Mouse (Mus musculus) lung, embryonic 16.5 days (tissue): ENCODE measurements around the gene Ubl7. TPM values are rescaled to one million over a fixed set of nuclear protein-coding genes. Genes with fewer than 3 reads are reported as not detected.
A peak's percentile ranks its signal among the peaks of the same experiment; 100 is the strongest.

Experiments
- ATAC-seq: fragments of 200-750 bp; cut with Nextera tagmentation; 2 replicates; pipeline ENCODE4 v1.8.0; 2017; ENCODE audit warnings: low read depth, mild to moderate bottlenecking, moderate library complexity
- H3K27ac ChIP-seq: fragments of 300-500 bp; sonication (generic); 2 replicates; pipeline ENCODE4 v1.5.1; 2014; ENCODE audit warnings: mild to moderate bottlenecking, control low read depth, low read length
- H3K27me3 ChIP-seq: fragments of 300-500 bp; sonication (generic); 2 replicates; pipeline ENCODE4 v1.6.1; 2014; ENCODE audit warnings: low read depth, low read length, mixed read lengths; ENCODE audit not compliant: control insufficient read depth, insufficient read depth
- H3K36me3 ChIP-seq: fragments of 300-500 bp; sonication (generic); 2 replicates; pipeline ENCODE4 v1.6.1; 2014; ENCODE audit warnings: low read length; ENCODE audit not compliant: control insufficient read depth, insufficient read depth
- H3K4me1 ChIP-seq: fragments of 300-500 bp; sonication (generic); replicated peaks from 2 replicates; pipeline ENCODE4 v1.6.1; 2014; ENCODE audit warnings: low read length, mixed read lengths; ENCODE audit not compliant: control insufficient read depth, insufficient read depth
- H3K4me2 ChIP-seq: fragments of 300-500 bp; sonication (generic); 2 replicates; pipeline ENCODE4 v1.6.1; 2014; ENCODE audit warnings: low read depth, low read length, control low read depth
- H3K4me3 ChIP-seq: fragments of 300-500 bp; sonication (generic); 2 replicates; pipeline ENCODE4 v1.5.1; 2014; ENCODE audit warnings: mild to moderate bottlenecking, low read length, control low read depth
- H3K9ac ChIP-seq: fragments of 300-500 bp; sonication (generic); 2 replicates; pipeline ENCODE4 v1.6.1; 2014; ENCODE audit warnings: low read length, control low read depth
- H3K9me3 ChIP-seq: fragments of 300-500 bp; sonication (generic); 2 replicates; pipeline ENCODE4 v1.6.1; 2016; ENCODE audit warnings: low read length; ENCODE audit not compliant: control insufficient read depth
- WGBS: fragments of 180-500 bp; shearing (Covaris S2); extraction: QIAGEN DNeasy Blood & Tissue Kit; methylation state at CpG from one replicate; pipeline ENCODE4 v1.1.7; 2014; 5-methylcytosine and 5-hydroxymethylcytosine counted together
- polyA plus RNA-seq: library from polyadenylated mRNA; unstranded; fragments of >200 nt; fragmentation: Nextera tagmentation; extraction: Ambion mirVana; gene quantifications from 2 replicates; pipeline ENCODE4 v1.2.1, GENCODE M21; 2015

Gene Ubl7
- 105 and 112 TPM in 2 replicates for polyA plus RNA-seq

DNA sequence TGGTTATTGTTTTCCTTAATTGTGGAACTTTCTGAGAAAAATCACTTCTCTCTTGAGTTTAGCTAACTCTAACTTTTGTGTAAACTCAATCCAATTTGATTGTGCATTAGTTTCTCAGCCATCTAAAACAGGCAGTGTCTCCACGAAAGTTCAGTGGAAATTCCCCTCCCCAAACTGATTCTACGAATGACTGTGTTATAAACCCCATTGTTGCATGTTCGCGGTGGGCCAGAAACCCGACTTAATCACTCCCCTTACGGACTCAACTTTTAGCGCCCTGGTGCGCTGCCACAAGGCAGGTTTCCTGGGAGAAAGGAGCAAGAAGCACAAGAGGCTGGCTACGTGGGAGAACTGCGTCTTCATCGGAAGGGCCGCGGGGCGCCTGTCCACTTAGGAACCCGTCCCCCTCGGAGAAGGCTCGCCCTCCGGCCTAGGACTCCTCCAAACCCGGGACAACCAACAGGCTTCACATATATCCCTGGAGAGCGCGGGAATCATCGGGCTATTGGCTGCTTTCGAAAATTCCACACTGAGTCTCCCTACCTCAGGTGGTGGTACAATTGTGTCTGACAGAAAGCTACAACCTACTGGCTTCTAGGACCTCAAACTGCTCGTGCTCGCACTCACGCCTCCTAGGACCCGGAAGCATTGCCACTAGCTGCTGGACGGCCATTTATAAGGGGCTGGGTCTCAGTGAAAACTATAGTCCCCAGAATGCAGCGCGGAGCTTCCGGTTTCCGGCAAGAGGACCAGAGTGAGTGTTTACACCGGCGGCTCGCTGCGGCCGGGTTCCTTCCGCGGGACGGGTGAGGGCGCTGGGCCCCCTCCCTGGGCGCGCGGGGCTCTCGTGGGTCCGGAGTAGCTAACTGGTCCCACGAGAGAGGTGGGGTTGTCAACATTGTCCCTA lies at the start of gene Ubl7:
TSS of gene Ubl7 (plus strand) at position 726 of the 907 bp plus-strand sequence.
- Histone ChIP-seq H3K9me3 (no peaks in the 10 kb centered on the region), H3K27ac (peak within 1 kb of the TSS; percentile 62), H3K4me3 (peak within 1 kb of the TSS; percentile 67), H3K27me3 (no peaks in the 10 kb centered on the region), H3K4me2 (peak within 1 kb of the TSS; percentile 79), H3K9ac (peak within 1 kb of the TSS; percentile 82), H3K36me3 (peaks cover 3% of the 10 kb centered on the region; the same call in 1 of the 2 replicates), H3K4me1 (peaks cover 6% of the 10 kb centered on the region; the same call in 1 of the 2 replicates)
- WGBS = 2% methylated on average over 47 of the region's 47 CpGs
- peak; percentile 100 for ATAC-seq

- no peaks in the 10 kb centered on the region for H3K36me3 ChIP-seq
- H3K27me3 ChIP-seq = no peaks in the 10 kb centered on the region; the same call in 1 of the 2 replicates
- no peak overlapping the region for H3K4me3 ChIP-seq
- 0 out of 2 replicates have a peak, but pooled peaks cover 3% of the 10 kb centered on the region for H3K4me1 ChIP-seq
- H3K9ac ChIP-seq = no peak overlapping the region
- WGBS = 38% methylated on average over 9 of the region's 9 CpGs
- H3K4me2 ChIP-seq = no peak overlapping the region
- no peak overlapping the region for H3K27ac ChIP-seq
- no peaks in the 10 kb centered on the region for H3K9me3 ChIP-seq
- no peak for ATAC-seq
Observed at GRCm38 (mm10) chr9:57861951-57862471, 48.8 kb upstream of the Ubl7 start.

- no peak for ATAC-seq
- Histone ChIP-seq H3K4me3 (no peak overlapping the region), H3K36me3 (no peaks in the 10 kb centered on the region), H3K9me3 (no peaks in the 10 kb centered on the region), H3K27ac (no peak overlapping the region), H3K4me1 (0 out of 2 replicates have a peak, but pooled peaks cover 3% of the 10 kb centered on the region), H3K4me2 (no peak overlapping the region), H3K27me3 (no peaks in the 10 kb centered on the region; the same call in 1 of the 2 replicates), H3K9ac (no peak overlapping the region)
Observed at GRCm38 (mm10) chr9:57864336-57864735, 46.4 kb upstream of the Ubl7 start.

DNA sequence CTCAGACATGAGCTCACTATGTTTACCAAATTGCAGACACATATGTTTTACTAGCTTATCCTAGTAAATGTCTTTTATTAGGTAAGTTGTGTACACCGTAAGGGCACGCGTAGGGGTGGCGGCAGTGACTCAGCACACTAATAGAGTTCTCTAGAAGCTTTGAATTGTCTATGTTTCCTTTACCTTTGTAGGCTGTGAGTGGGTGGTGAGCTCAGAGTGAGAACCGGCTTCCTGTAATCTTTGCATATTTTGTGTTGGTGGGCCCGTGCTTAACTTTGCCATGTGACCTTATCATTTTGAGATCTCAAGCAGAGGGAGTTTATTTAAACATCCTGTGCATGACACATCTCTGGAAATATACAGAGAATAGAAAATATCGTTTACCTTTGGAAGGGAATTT lies 44.2 kb upstream of the Ubl7 start:
- Histone ChIP-seq H3K9me3 (no peaks in the 10 kb centered on the region), H3K4me1 (0 out of 2 replicates have a peak, but pooled peaks cover 3% of the 10 kb centered on the region), H3K27me3 (no peaks in the 10 kb centered on the region), H3K4me3 (no peak overlapping the region), H3K36me3 (no peaks in the 10 kb centered on the region), H3K9ac (no peak overlapping the region), H3K4me2 (no peak overlapping the region), H3K27ac (no peak overlapping the region)
- ATAC-seq = no peak; the same call in 1 of the 2 replicates
- 53% methylated on average over 7 of the region's 7 CpGs for WGBS

- Histone ChIP-seq H3K4me3 (no peak overlapping the region), H3K4me2 (no peak overlapping the region), H3K9me3 (no peaks in the 10 kb centered on the region), H3K36me3 (no peaks in the 10 kb centered on the region), H3K27ac (no peak overlapping the region), H3K9ac (no peak overlapping the region), H3K27me3 (no peaks in the 10 kb centered on the region), H3K4me1 (no peaks in the 10 kb centered on the region)
- no peak for ATAC-seq
- 83% methylated on average over 4 of the region's 4 CpGs for WGBS
Observed at GRCm38 (mm10) chr9:57867236-57867635, 43.5 kb upstream of the Ubl7 start.

GRCm38 (mm10) chr9:57867880-57868279 lies 42.9 kb upstream of the Ubl7 start:
- H3K9me3 ChIP-seq = no peaks in the 10 kb centered on the region
- no peaks in the 10 kb centered on the region for H3K36me3 ChIP-seq
- H3K27ac ChIP-seq = no peak overlapping the region
- no peak overlapping the region for H3K4me2 ChIP-seq
- no peak for ATAC-seq
- no peaks in the 10 kb centered on the region for H3K27me3 ChIP-seq
- H3K9ac ChIP-seq = no peak overlapping the region
- H3K4me1 ChIP-seq = no peaks in the 10 kb centered on the region
- 79% methylated on average over 5 of the region's 5 CpGs for WGBS
- no peak overlapping the region for H3K4me3 ChIP-seq

DNA sequence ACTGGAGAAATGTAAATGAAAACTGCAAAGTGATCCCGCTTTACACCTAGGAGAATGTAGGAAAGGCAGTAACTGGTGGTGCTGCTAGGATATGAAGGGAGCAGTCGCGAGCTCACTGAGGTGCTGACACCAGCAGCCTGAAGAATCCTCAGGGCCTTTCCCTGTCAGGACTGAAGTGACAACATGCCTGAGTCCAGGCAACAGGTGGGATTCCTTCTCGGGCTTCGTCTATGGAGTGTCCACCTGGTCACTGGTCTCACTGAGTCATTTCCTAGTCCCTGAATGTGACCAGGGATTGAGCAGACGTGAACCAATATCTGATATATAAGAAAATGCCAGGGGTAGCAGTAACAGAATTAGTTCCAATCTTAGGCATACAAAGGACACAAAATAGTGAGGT lies 42.0 kb upstream of the Ubl7 start:
- Histone ChIP-seq H3K4me3 (no peak overlapping the region), H3K36me3 (no peaks in the 10 kb centered on the region), H3K4me2 (no peak overlapping the region), H3K9ac (no peak overlapping the region), H3K27ac (no peak overlapping the region), H3K27me3 (no peaks in the 10 kb centered on the region), H3K4me1 (no peaks in the 10 kb centered on the region), H3K9me3 (no peaks in the 10 kb centered on the region)
- WGBS = 78% methylated on average over 6 of the region's 6 CpGs
- no peak for ATAC-seq

DNA sequence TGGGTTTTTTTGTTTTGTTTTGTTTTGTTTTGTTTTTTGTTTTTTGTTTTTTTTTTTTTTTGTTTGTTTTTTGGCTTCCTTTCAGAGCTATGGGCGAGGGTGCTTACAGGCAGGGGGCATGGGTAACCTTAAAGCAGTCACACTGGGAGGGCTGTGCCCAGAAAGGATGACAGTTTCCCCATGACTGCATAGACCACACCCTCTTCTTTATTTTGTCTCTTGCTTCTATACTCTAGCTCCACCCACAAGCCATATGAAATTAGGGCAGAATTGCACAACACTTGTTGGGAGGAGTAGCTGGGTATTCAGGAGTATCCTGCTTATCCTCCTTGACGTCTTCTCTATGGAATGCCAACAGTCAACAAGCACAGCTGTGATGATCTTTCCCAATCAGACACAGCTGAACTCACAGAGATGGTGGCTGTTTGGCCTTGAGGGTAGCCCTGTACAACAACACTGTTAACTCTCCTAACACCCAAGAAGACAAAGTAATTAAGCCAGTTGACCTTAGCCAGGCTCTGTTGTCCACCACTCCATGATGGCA lies 40.4 kb upstream of the Ubl7 start:
- no peaks in the 10 kb centered on the region for H3K9me3 ChIP-seq
- no peak overlapping the region for H3K27ac ChIP-seq
- H3K4me2 ChIP-seq = no peak overlapping the region
- H3K9ac ChIP-seq = no peak overlapping the region
- no peaks in the 10 kb centered on the region for H3K36me3 ChIP-seq
- H3K4me1 ChIP-seq = no peaks in the 10 kb centered on the region
- no peak overlapping the region for H3K4me3 ChIP-seq
- WGBS = 15% methylated on average over 2 of the region's 2 CpGs
- no peak for ATAC-seq
- no peaks in the 10 kb centered on the region for H3K27me3 ChIP-seq

GRCm38 (mm10) chr9:57874134-57874533 lies 36.6 kb upstream of the Ubl7 start:
- 66% methylated on average over 5 of the region's 5 CpGs for WGBS
- Histone ChIP-seq H3K4me2 (no peak overlapping the region), H3K27me3 (no peaks in the 10 kb centered on the region), H3K4me3 (no peak overlapping the region), H3K36me3 (no peaks in the 10 kb centered on the region), H3K27ac (no peak overlapping the region), H3K9me3 (no peaks in the 10 kb centered on the region), H3K4me1 (no peaks in the 10 kb centered on the region), H3K9ac (no peak overlapping the region)
- no peak for ATAC-seq
